ENCODE assay signal across 22 mouse cellular contexts in the genomic region with DNA sequence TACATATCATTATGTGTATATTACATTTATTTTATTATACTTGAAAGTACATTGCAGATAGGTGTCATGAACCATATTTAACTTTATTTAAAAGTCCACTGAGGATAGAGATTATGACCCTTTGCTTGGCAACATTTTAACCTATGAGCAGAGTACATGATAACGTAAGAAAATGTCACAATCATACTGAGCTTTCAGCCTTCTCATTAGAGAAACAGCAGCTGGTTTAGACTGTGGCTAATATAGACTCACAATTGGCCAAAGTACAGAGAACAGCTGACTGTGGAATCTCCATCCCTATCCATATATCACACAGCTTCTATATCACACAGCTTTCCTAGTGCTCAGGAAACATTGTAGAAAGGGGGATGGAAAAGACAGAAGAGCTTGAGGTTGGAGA.
DNase-seq lines count a peak whose midpoint lies in the region; ATAC-seq and TF ChIP-seq lines count a peak whose summit lies in the region.
"Had no signal": no experiment of that assay in that cellular context is flagged by ENCODE, and none has a peak within 500 bp of the region (broad histone marks: within the 10 kb centered on the region; RNA-seq: fewer than 3 reads in every experiment).

No protein-coding gene starts in this region.

- WGBS in kidney, postnatal 0 days, result 67% methylated on average over 1 of the region's 1 CpGs
- WGBS in kidney, embryonic 15.5 days, result 54% methylated on average over 1 of the region's 1 CpGs
- 60% methylated on average over 1 of the region's 1 CpGs for whole genome bisulfite sequencing in lung, postnatal 0 days

- H3K4me1 ChIP-seq in kidney, postnatal 0 days (replicated peaks; ENCODE audit: insufficient read depth, low read length), result no peaks in the 10 kb centered on the region
- no peaks in the 10 kb centered on the region for H3K4me1 ChIP-seq in kidney, embryonic 15.5 days
- H3K4me1 ChIP-seq in lung, postnatal 0 days (ENCODE audit: insufficient read depth, low read depth, low read length), result no peaks in the 10 kb centered on the region
- H3K4me1 ChIP-seq: embryonic facial prominence, embryonic 13.5 days; embryonic facial prominence, embryonic 15.5 days; forebrain, embryonic 10.5 days; forebrain, embryonic 12.5 days had no signal

- H3K9me3 ChIP-seq in kidney, postnatal 0 days (replicated peaks; ENCODE audit: low read length), result no peaks in the 10 kb centered on the region
- H3K9me3 ChIP-seq in kidney, embryonic 15.5 days (replicated peaks), result no peaks in the 10 kb centered on the region
- H3K9me3 ChIP-seq in lung, postnatal 0 days (ENCODE audit: low read length), result no peaks in the 10 kb centered on the region
- H3K9me3 ChIP-seq: embryonic facial prominence, embryonic 13.5 days; embryonic facial prominence, embryonic 15.5 days; forebrain, embryonic 10.5 days; forebrain, embryonic 12.5 days had no signal

- no peak for TF ChIP-seq CTCF in kidney, postnatal 0 days (IDR thresholded peaks at IDR 0.05; ENCODE audit: low read depth)
- TF ChIP-seq CTCF in lung, postnatal 0 days (IDR thresholded peaks at IDR 0.05), result no peak

- no peak overlapping the region for H3K4me3 ChIP-seq in kidney, postnatal 0 days (replicated peaks; ENCODE audit: low read depth, low read length)
- H3K4me3 ChIP-seq in kidney, embryonic 15.5 days (replicated peaks), result no peak overlapping the region
- H3K4me3 ChIP-seq in lung, postnatal 0 days (ENCODE audit: low read depth, low read length), result no peak overlapping the region
- H3K4me3 ChIP-seq: embryonic facial prominence, embryonic 13.5 days; embryonic facial prominence, embryonic 15.5 days; erythroblast, embryonic 14.5 days; forebrain, embryonic 10.5 days; forebrain, embryonic 12.5 days had no signal

- H3K9ac ChIP-seq in kidney, postnatal 0 days (ENCODE audit: low read depth, low read length), result no peak overlapping the region
- H3K9ac ChIP-seq in kidney, embryonic 15.5 days, result no peak overlapping the region
- no peak overlapping the region for H3K9ac ChIP-seq in lung, postnatal 0 days (replicated peaks; ENCODE audit: low read depth)
- H3K9ac ChIP-seq: embryonic facial prominence, embryonic 13.5 days; embryonic facial prominence, embryonic 15.5 days; forebrain, embryonic 12.5 days had no signal

- no peaks in the 10 kb centered on the region for H3K36me3 ChIP-seq in kidney, postnatal 0 days (ENCODE audit: insufficient read depth, low read length)
- H3K36me3 ChIP-seq in kidney, embryonic 15.5 days, result no peaks in the 10 kb centered on the region
- H3K36me3 ChIP-seq in lung, postnatal 0 days (ENCODE audit: insufficient read depth, low read length), result no peaks in the 10 kb centered on the region
- H3K36me3 ChIP-seq: embryonic facial prominence, embryonic 13.5 days; embryonic facial prominence, embryonic 15.5 days; forebrain, embryonic 10.5 days; forebrain, embryonic 12.5 days had no signal

- no peak for TF ChIP-seq EP300 in lung, postnatal 0 days (IDR thresholded peaks at IDR 0.05)

- peak; percentile 17 for DNase-seq in kidney, postnatal 0 days (ENCODE audit: low spot score)
- peak; percentile 46 for DNase-seq in lung, postnatal 0 days (ENCODE audit: low spot score)
- DNase-seq in lung, postnatal 14 days, result no peak
- DNase-seq in right cerebral cortex, adult 18-20 months, result no peak
- DNase-seq: adrenal gland, adult 2 months; adrenal gland, postnatal 10 days; adrenal gland, postnatal 25 days; cerebellum, adult 11 months; cerebellum, adult 18-20 months; cerebellum, adult 8-10 months; cerebellum, adult 9-11 months; cerebellum, postnatal 14 days; cerebellum, postnatal 36 days; embryo, embryonic 11 days had no signal

- no peaks in the 10 kb centered on the region for H3K27me3 ChIP-seq in kidney, postnatal 0 days (ENCODE audit: insufficient read depth, low read length)
- no peaks in the 10 kb centered on the region for H3K27me3 ChIP-seq in kidney, embryonic 15.5 days
- no peaks in the 10 kb centered on the region for H3K27me3 ChIP-seq in lung, postnatal 0 days (replicated peaks; ENCODE audit: insufficient read depth, low read length)
- H3K27me3 ChIP-seq: embryonic facial prominence, embryonic 13.5 days; embryonic facial prominence, embryonic 15.5 days; forebrain, embryonic 12.5 days had no signal

- no peak for ATAC-seq in kidney, postnatal 0 days (replicated peaks; ENCODE audit: low FRiP score, low read depth)
- no peak for ATAC-seq in kidney, embryonic 15.5 days (replicated peaks; ENCODE audit: low FRiP score)
- no peak for ATAC-seq in lung, postnatal 0 days
- ATAC-seq: forebrain, embryonic 14.5 days; forebrain, embryonic 16.5 days had no signal

- H3K27ac ChIP-seq in kidney, postnatal 0 days, result no peak overlapping the region
- H3K27ac ChIP-seq in kidney, embryonic 15.5 days, result no peak overlapping the region
- H3K27ac ChIP-seq in lung, postnatal 0 days (ENCODE audit: low read length), result no peak overlapping the region
- H3K27ac ChIP-seq: embryonic facial prominence, embryonic 13.5 days; embryonic facial prominence, embryonic 15.5 days; forebrain, embryonic 10.5 days; forebrain, embryonic 12.5 days had no signal

- H3K4me2 ChIP-seq in kidney, postnatal 0 days (ENCODE audit: low read length), result no peak overlapping the region
- no peak overlapping the region for H3K4me2 ChIP-seq in kidney, embryonic 15.5 days
- no peak overlapping the region for H3K4me2 ChIP-seq in lung, postnatal 0 days (replicated peaks; ENCODE audit: low read depth, low read length)
- H3K4me2 ChIP-seq: embryonic facial prominence, embryonic 13.5 days; embryonic facial prominence, embryonic 15.5 days; forebrain, embryonic 12.5 days had no signal

Comparison
In these comparisons a context has a peak if more than half of its experiments do, and no peak if none do; other contexts are left out.
1. DNase-seq: peak in kidney, postnatal 0 days (single experiment) and lung, postnatal 0 days (single experiment); none in lung, postnatal 14 days (single experiment) and right cerebral cortex, adult 18-20 months (single experiment).